Mouse (Mus musculus): Measurements from ENCODE around the gene Mov10. TPM values are rescaled to one million over a fixed set of nuclear protein-coding genes. Genes with fewer than 3 reads are reported as not detected.

Mov10 gene
- total RNA-seq (2012; rRNA removed), result 15.2 and 18.4 TPM in 2 replicates
- 7.2 and 7.9 TPM in 2 replicates for total RNA-seq (2014; rRNA removed)
- polyA plus RNA-seq (2012; ENCODE audit: insufficient read length, low read depth), result 28.0 and 31.9 TPM in 2 replicates

DNA sequence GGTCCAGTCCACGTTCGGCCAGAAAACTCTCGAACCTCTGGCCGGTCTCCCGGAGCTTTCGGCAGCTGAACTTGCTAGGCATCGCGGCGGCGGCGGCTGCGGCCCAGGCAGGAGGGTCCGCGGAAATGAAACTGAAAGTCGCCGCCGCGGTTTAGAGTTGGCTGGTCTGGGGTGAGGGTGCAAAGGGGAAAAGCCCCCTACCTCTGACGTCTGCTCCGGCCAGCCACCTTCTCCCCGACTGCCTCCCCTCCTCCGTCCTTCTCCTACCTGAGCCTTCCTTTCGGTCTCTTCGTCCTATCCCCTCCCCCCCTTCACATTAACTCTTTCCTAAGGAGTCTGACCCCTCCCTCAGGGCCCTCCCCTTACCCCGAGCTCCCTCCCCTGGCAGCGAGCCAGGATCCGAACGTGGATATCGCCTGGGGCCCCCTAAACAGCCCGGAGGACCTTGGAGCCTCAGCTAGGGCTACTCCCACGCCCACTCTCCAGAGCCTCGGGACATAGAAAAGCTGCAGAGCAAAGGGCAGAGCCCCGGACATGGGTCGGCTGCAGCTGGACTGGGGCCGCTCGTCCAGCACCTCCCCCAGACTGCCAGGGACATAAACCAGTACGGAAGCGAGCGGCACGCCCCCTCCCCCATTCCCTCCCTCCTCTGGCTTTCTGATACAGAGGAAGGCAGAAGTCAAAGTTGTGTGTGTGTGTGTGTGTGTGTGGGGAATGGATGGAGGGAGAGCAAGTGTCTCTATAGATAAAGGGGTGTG, at the start of gene Mov10:
Gene Mov10 (minus strand): TSS at position 573 of the 758 bp plus-strand sequence.
- no peaks in the 10 kb centered on the region for H3K9me3 ChIP-seq (replicated peaks; ENCODE audit: low read length)
- H3K27me3 ChIP-seq (replicated peaks), result no peaks in the 10 kb centered on the region
- H3K36me3 ChIP-seq (replicated peaks in 1 of 2; ENCODE audit: control insufficient read depth in 1 of 2, insufficient read depth in 1 of 2, low read length in 1 of 2), result peaks cover 7 to 26% of the 10 kb centered on the region in 2 experiments
- peak within 1 kb of the TSS; percentile 80 to 90 (median 88) for H3K4me3 ChIP-seq (replicated peaks in 1 of 3; ENCODE audit: low read depth in 2 of 3, low read length in 2 of 3, poor library complexity in 1 of 3)
- peak within 1 kb of the TSS; percentile 87 for H3K9ac ChIP-seq (ENCODE audit: insufficient read depth, low read depth)
- peaks cover 10 to 60% of the 10 kb centered on the region in 2 experiments for H3K4me1 ChIP-seq (ENCODE audit: control insufficient read depth in 1 of 2, insufficient read depth in 2 of 2)
- dilution Hi-C loops (cut with MboI; ENCODE audit: extremely low pct_ligation_motif_present, extremely low pct_unique_long_range_greater_than_20kb, low sequenced_read_pairs) (no loop called here), in situ Hi-C loops (cut with MboI; ENCODE audit: low pct_ligation_motif_present, low pct_unique_long_range_greater_than_20kb, low sequenced_read_pairs) (no loop called here)
- peak; percentile 58 for DNase-seq (ENCODE audit: extremely low read depth)
- peak within 1 kb of the TSS; percentile 50 for H3K27ac ChIP-seq (ENCODE audit: insufficient read depth, low read depth)
- TF ChIP-seq HCFC1 (IDR thresholded peaks at IDR 0.05; ENCODE audit: low read depth, low read length) (no peak), E2F4 (IDR thresholded peaks at IDR 0.05; ENCODE audit: insufficient replicate concordance, low read depth, low read length) (no peak), EP300 (IDR thresholded peaks at IDR 0.05; ENCODE audit: low read length) (no peak), ETS1 (conservative IDR thresholded peaks at IDR 0.05; ENCODE audit: low read depth, low read length) (no peak), CHD2 (IDR thresholded peaks at IDR 0.05; ENCODE audit: low read length) (peak; percentile 66), SIN3A (IDR thresholded peaks at IDR 0.05; ENCODE audit: low read length) (peak; percentile 69; the same call in 1 of the 2 replicates), NRF1 (IDR thresholded peaks at IDR 0.05; ENCODE audit: low read depth, low read length) (no peak), JUND (conservative IDR thresholded peaks at IDR 0.05; ENCODE audit: low read depth, low read length) (no peak), CTCF (conservative IDR thresholded peaks at IDR 0.05 in 1 of 2, IDR thresholded peaks at IDR 0.05 in 1 of 2; ENCODE audit: low read depth in 2 of 2, low read length in 2 of 2) (no peak), SMC3 (IDR thresholded peaks at IDR 0.05; ENCODE audit: low read depth, low read length) (no peak), TCF12 (IDR thresholded peaks at IDR 0.05; ENCODE audit: low read depth, low read length) (peak; percentile 66; the same call in 1 of the 2 replicates), ZC3H11A (IDR thresholded peaks at IDR 0.05; ENCODE audit: low read depth, low read length) (no peak), POLR2A (IDR thresholded peaks at IDR 0.05; ENCODE audit: low read depth, low read length) (peak; percentile 49), MEF2A (IDR thresholded peaks at IDR 0.05; ENCODE audit: borderline replicate concordance, low read depth, low read length) (0 out of 2 replicates have a peak, but pooled peaks have one; percentile 17), PAX5 (IDR thresholded peaks at IDR 0.05; ENCODE audit: low read length) (no peak), TBP (conservative IDR thresholded peaks at IDR 0.05; ENCODE audit: low read depth, low read length) (no peak), USF1 (IDR thresholded peaks at IDR 0.05; ENCODE audit: low read depth, low read length) (no peak), RCOR1 (conservative IDR thresholded peaks at IDR 0.05; ENCODE audit: low read depth, low read length) (0 out of 2 replicates have a peak, but pooled peaks have one; percentile 27), UBTF (IDR thresholded peaks at IDR 0.05; ENCODE audit: low read depth, low read length) (0 out of 2 replicates have a peak, but pooled peaks have one; percentile 30), RAD21 (IDR thresholded peaks at IDR 0.05; ENCODE audit: low read depth, low read length) (no peak), NELFE (IDR thresholded peaks at IDR 0.05; ENCODE audit: low read depth, low read length) (peak; percentile 30; the same call in 1 of the 2 replicates), USF2 (conservative IDR thresholded peaks at IDR 0.05; ENCODE audit: low read depth, low read length) (no peak), MYC (IDR thresholded peaks at IDR 0.05; ENCODE audit: low read depth, low read length) (no peak), ZMIZ1 (IDR thresholded peaks at IDR 0.05; ENCODE audit: low read depth, low read length) (no peak; the same call in 1 of the 2 replicates), MAZ (IDR thresholded peaks at IDR 0.05; ENCODE audit: low read depth, low read length) (0 out of 2 replicates have a peak, but pooled peaks have one; percentile 12), JUN (IDR thresholded peaks at IDR 0.05; ENCODE audit: insufficient read depth, low read depth, low read length) (no peak), POLR2AphosphoS2 (IDR thresholded peaks at IDR 0.05; ENCODE audit: low read depth, low read length) (0 out of 2 replicates have a peak, but pooled peaks have one; percentile 31), MXI1 (IDR thresholded peaks at IDR 0.05; ENCODE audit: low read depth, low read length) (peak; percentile 34), BHLHE40 (IDR thresholded peaks at IDR 0.05; ENCODE audit: low read depth, low read length) (no peak; the same call in none of the 2 replicates), ELF1 (IDR thresholded peaks at IDR 0.05; ENCODE audit: low read depth, low read length) (peak; percentile 71), IRF4 (IDR thresholded peaks at IDR 0.05; ENCODE audit: low read depth, low read length) (peak; percentile 92), MAX (IDR thresholded peaks at IDR 0.05; ENCODE audit: low read length) (0 out of 2 replicates have a peak, but pooled peaks have one; percentile 29)
- H3K79me2 ChIP-seq (replicated peaks; ENCODE audit: control insufficient read depth, extremely low read depth, insufficient read depth, poor library complexity, severe bottlenecking), result no peaks in the 10 kb centered on the region
- H3K4me2 ChIP-seq (ENCODE audit: insufficient read depth, low read depth, poor library complexity, severe bottlenecking), result peak within 1 kb of the TSS; percentile 92
